Mouse (Mus musculus) E14TG2a.4 (cell line): Measurements from ENCODE around the gene Otud1.

ENCODE experiments used
- CTCF ChIP-seq: conservative IDR thresholded peaks from 2 replicates; pipeline ENCODE4 v1.5.1; 2014; ENCODE audit warnings: low read length
- NANOG ChIP-seq: IDR thresholded peaks from 2 replicates; pipeline ENCODE4 v1.6.1; 2014; ENCODE audit warnings: borderline replicate concordance, low read length, mixed read lengths

- TF ChIP-seq CTCF (no peak), NANOG (no peak)
These were observed 42.2 kb downstream of the Otud1 start for GRCm38 (mm10) chr2:19699573-19700295.
